Mouse (Mus musculus) ES-Bruce4 (cell line): ENCODE measurements around the gene Klhl7.

Experiments used
- EP300 ChIP-seq: IDR thresholded peaks from 2 replicates; pipeline ENCODE4 v1.6.1; 2011; ENCODE audit warnings: low read depth, low read length; ENCODE audit not compliant: insufficient read depth
- POLR2A ChIP-seq: IDR thresholded peaks from one replicate; pipeline ENCODE4 v1.8.1; 2011; ENCODE audit warnings: low read length; ENCODE audit not compliant: insufficient read depth

- TF ChIP-seq POLR2A (no peak), EP300 (no peak)
Observed at GRCm38 (mm10) chr5:24146964-24147363, 46.6 kb downstream of the Klhl7 start.
